Mouse (Mus musculus) heart, embryonic 11.5 days (tissue): Measurements from ENCODE around the gene Wdr91. TPM values are rescaled to one million over a fixed set of nuclear protein-coding genes. Genes with fewer than 3 reads are reported as not detected.

Experiments
- ATAC-seq: fragments of 200-750 bp; cut with Nextera tagmentation; replicated peaks from 2 replicates; pipeline ENCODE4 v1.8.0; 2017; ENCODE audit warnings: moderate library complexity; ENCODE audit not compliant: insufficient number of reproducible peaks, low FRiP score, low TSS enrichment
- H3K27ac ChIP-seq: fragments of 300-500 bp; sonication (generic); 2 replicates; pipeline ENCODE4 v1.5.1; 2014; ENCODE audit warnings: mild to moderate bottlenecking, low read depth, low read length
- H3K27me3 ChIP-seq: fragments of 300-500 bp; sonication (generic); 2 replicates; pipeline ENCODE4 v1.6.1; 2014; ENCODE audit warnings: mild to moderate bottlenecking, low read length, mixed read lengths; ENCODE audit not compliant: control insufficient read depth, insufficient read depth
- H3K36me3 ChIP-seq: fragments of 300-500 bp; sonication (generic); 2 replicates; pipeline ENCODE4 v1.6.1; 2014; ENCODE audit warnings: mild to moderate bottlenecking, low read length, moderate library complexity, mixed read lengths; ENCODE audit not compliant: control insufficient read depth, insufficient read depth
- H3K4me1 ChIP-seq: fragments of 300-500 bp; sonication (generic); 2 replicates; pipeline ENCODE4 v1.6.1; 2014; ENCODE audit warnings: low read length; ENCODE audit not compliant: control insufficient read depth, insufficient read depth
- H3K4me2 ChIP-seq: fragments of 300-500 bp; sonication (generic); 2 replicates; pipeline ENCODE4 v1.6.1; 2014; ENCODE audit warnings: mild to moderate bottlenecking, moderate library complexity
- H3K4me3 ChIP-seq: fragments of 300-500 bp; sonication (generic); 2 replicates; pipeline ENCODE4 v1.5.1; 2014; ENCODE audit warnings: low read depth, low read length
- H3K9ac ChIP-seq: fragments of 300-500 bp; sonication (generic); 2 replicates; pipeline ENCODE4 v1.6.1; 2014; ENCODE audit warnings: mild to moderate bottlenecking, low read depth, low read length, moderate library complexity
- H3K9me3 ChIP-seq: fragments of 300-500 bp; sonication (generic); replicated peaks from 2 replicates; pipeline ENCODE4 v1.6.1; 2016; ENCODE audit warnings: low read length; ENCODE audit not compliant: control insufficient read depth
- whole genome bisulfite sequencing: fragments of 180-500 bp; shearing (Covaris S2); extraction: QIAGEN DNeasy Blood & Tissue Kit; methylation state at CpG from one replicate; pipeline ENCODE4 v1.1.7; 2014; ENCODE audit not compliant: insufficient replicate concordance; 5-methylcytosine and 5-hydroxymethylcytosine counted together
- polyA plus RNA-seq: library from polyadenylated mRNA; unstranded; fragments of >200 nt; fragmentation: Nextera tagmentation; extraction: Ambion mirVana; gene quantifications from 2 replicates; pipeline ENCODE4 v1.2.1, GENCODE M21; 2014

The Wdr91 gene
- polyA plus RNA-seq: 12.4 and 13.0 TPM in 2 replicates

DNA sequence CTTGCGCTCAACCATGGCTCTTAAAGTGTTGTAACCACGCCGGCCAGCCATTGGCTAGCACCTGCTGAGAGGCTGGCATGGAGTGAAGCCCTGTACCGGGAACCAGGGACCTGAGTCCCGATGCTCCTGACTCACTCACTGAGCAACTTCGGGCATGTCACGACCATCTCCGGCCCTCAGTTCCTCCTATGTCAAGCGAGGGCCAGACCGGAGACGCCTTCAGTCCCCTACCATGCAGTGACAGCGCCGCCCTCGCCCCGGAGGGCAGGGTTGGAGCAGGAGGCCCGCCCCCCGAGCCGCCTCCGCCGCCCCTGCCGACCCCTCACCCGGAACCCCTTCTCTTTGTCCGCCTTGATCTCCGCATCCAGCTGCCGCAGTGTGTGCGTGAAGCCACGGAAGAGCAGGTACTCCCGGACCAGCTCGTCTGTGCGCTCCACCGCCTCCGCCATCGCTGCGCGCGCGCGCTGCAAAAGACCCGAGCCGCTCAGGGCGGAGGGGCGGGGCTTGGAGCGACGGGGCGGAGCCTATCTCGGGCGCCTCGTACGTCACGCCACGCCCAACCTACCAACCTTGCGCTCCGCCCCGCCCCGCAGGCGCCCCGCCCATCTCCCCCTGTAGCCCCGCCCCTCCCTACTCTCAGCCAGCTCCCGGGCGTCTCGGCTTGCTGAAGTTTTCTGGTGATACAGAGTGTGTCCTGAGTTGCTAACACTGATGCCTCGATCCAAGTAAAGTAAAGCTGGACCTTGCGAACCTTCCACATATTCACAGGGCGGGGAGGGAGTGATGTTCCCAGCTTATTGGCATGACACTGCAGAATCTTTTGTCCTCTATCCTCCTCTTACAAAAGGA lies at the start of gene Wdr91:
Gene Wdr91 (minus strand): TSS at position 506 of the 849 bp plus-strand sequence.
- H3K27me3 ChIP-seq: no peaks in the 10 kb centered on the region
- peaks cover 11% of the 10 kb centered on the region; the same call in 1 of the 2 replicates for H3K36me3 ChIP-seq
- peak; percentile 89 for ATAC-seq
- H3K4me3 ChIP-seq: peak within 1 kb of the TSS; percentile 88
- peak within 1 kb of the TSS; percentile 84 for H3K4me2 ChIP-seq
- peak within 1 kb of the TSS; percentile 84 for H3K9ac ChIP-seq
- WGBS: under 1% methylated on average over 61 of the region's 64 CpGs
- H3K27ac ChIP-seq: peak within 1 kb of the TSS; percentile 89
- H3K9me3 ChIP-seq: no peaks in the 10 kb centered on the region
- peaks cover 18% of the 10 kb centered on the region for H3K4me1 ChIP-seq

DNA sequence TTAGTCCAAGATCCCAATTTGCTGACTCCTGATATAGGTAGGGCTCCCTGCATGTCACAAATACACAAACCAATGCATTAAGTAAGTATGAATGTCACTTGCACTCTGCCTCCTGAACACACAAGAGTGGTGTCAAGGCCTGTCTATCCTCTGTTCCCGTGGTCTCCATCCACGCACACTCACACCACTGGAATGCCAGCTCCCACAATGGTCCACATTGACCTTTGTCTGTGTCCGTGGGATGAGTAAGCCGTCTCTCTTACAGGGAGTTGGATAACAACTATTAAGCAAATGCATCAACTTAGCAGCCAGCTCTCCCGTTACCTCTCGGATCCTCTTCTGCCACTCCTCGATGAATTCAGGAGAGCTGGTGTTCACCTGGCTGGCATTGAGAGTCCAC lies 48.5 kb upstream of the Wdr91 start:
- no peak for ATAC-seq
- 78% methylated on average over 7 of the region's 7 CpGs for WGBS
- Histone ChIP-seq H3K9ac (no peak overlapping the region), H3K9me3 (no peaks in the 10 kb centered on the region), H3K36me3 (no peaks in the 10 kb centered on the region), H3K4me2 (no peak overlapping the region), H3K4me1 (peaks cover 5% of the 10 kb centered on the region; the same call in 1 of the 2 replicates), H3K27me3 (no peaks in the 10 kb centered on the region), H3K4me3 (no peak overlapping the region), H3K27ac (no peak overlapping the region)

DNA sequence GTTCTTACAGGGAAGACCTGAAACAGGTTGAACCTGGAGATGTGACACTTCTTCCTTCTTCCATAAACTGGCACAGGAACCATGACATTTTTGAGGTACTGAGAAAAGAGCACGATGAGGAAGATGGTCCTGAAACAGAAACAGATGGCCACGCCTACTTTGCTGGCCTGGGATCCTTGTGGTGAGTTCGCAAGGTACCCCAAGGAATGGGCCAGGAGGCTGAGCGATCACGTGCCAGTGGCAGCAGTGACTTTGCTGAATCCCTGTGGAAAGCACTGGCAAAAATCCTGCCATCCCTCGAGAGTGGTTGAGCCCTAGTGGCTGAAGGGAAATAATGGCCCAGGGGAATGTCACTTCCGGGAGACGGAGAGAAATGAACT lies 45.2 kb upstream of the Wdr91 start:
- Histone ChIP-seq H3K27me3 (no peaks in the 10 kb centered on the region), H3K36me3 (no peaks in the 10 kb centered on the region), H3K27ac (no peak overlapping the region), H3K4me3 (no peak overlapping the region), H3K4me1 (peaks cover 5% of the 10 kb centered on the region; the same call in 1 of the 2 replicates), H3K4me2 (peak overlapping the region; percentile 59), H3K9ac (no peak overlapping the region), H3K9me3 (no peaks in the 10 kb centered on the region)
- WGBS: 31% methylated on average over 8 of the region's 8 CpGs
- no peak for ATAC-seq

- peak overlapping the region; percentile 29 for H3K4me3 ChIP-seq
- peak; percentile 60 for ATAC-seq
Observed at GRCm38 (mm10) chr6:34954926-34955861, 44.5 kb upstream of the Wdr91 start.

DNA sequence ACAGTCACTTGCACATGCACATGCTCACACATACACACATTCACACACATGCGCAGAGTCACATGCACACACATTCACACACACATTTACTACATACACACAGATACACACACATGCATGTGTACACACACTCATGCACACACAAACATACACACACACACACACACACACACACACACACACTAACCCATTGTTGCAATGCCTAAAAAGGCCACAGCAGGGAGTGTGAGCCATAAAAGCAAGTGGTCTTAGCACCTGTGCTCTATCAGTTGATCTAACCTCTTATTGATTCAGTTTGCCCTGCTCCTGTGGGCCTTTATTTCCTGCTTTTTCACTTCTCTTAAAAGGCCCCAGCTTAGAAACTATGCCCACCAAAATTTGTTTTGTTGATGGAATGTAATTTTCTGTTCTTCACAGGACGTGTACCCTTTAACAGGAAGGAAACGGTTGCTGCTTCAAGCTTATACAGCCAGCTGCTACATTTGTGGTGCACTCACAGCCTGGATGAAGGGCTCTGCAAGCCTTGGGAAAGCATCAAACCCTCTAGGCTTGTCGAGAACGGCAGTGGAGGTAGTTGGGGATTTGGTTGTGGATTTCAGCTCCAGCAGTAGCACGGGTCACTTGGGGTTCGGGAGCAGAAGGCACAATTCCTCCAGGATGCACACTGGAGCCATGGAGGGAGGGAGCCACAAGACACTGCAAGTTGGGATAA lies 41.4 kb upstream of the Wdr91 start:
- WGBS: 63% methylated on average over 7 of the region's 7 CpGs
- H3K27ac ChIP-seq: no peak overlapping the region
- H3K27me3 ChIP-seq: peaks cover 14% of the 10 kb centered on the region; the same call in 1 of the 2 replicates
- peaks cover 5% of the 10 kb centered on the region; the same call in 1 of the 2 replicates for H3K4me1 ChIP-seq
- no peak overlapping the region for H3K4me2 ChIP-seq
- H3K4me3 ChIP-seq: no peak overlapping the region
- H3K9me3 ChIP-seq: no peaks in the 10 kb centered on the region
- no peak for ATAC-seq
- no peak overlapping the region for H3K9ac ChIP-seq
- no peaks in the 10 kb centered on the region for H3K36me3 ChIP-seq

More at GRCm38 (mm10) chr6:34954926-34955861, 44.5 kb upstream of the Wdr91 start:
- Histone ChIP-seq H3K36me3 (no peaks in the 10 kb centered on the region), H3K4me2 (peak overlapping the region; percentile 59), H3K27me3 (no peaks in the 10 kb centered on the region), H3K9ac (peak overlapping the region; percentile 39; the same call in 1 of the 2 replicates), H3K27ac (no peak overlapping the region), H3K4me1 (peaks cover 5% of the 10 kb centered on the region; the same call in 1 of the 2 replicates), H3K9me3 (no peaks in the 10 kb centered on the region)
- 43% methylated on average over 18 of the region's 18 CpGs for WGBS

DNA sequence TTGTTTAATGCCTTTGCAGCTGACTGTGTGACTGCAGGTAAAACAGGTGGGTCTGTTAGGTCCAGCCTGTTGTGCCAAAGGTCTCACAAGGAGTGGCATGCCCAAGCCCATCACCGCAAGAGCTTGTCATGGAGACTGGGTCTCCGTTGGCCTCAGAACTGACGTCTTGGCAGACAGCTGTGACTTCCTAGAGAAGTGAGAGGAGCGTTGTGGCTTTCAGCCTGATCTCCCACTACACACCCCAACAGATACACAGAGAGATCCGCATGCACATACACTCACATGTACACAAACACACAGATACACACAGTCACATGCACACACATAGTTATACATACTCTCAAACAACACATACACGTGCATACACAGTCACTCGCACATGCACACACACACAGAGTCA lies 40.8 kb upstream of the Wdr91 start:
- Histone ChIP-seq H3K9ac (no peak overlapping the region), H3K4me2 (no peak overlapping the region), H3K9me3 (no peaks in the 10 kb centered on the region), H3K4me3 (no peak overlapping the region), H3K4me1 (peaks cover 5% of the 10 kb centered on the region; the same call in 1 of the 2 replicates), H3K36me3 (no peaks in the 10 kb centered on the region), H3K27ac (no peak overlapping the region), H3K27me3 (peaks cover 14% of the 10 kb centered on the region; the same call in 1 of the 2 replicates)
- 74% methylated on average over 7 of the region's 7 CpGs for WGBS
- ATAC-seq: no peak

- Histone ChIP-seq H3K27me3 (peaks cover 14% of the 10 kb centered on the region; the same call in 1 of the 2 replicates), H3K36me3 (no peaks in the 10 kb centered on the region), H3K9ac (no peak overlapping the region), H3K4me2 (peak overlapping the region; percentile 50), H3K27ac (no peak overlapping the region), H3K4me3 (0 out of 2 replicates have a peak overlapping the region, but pooled peaks have one; percentile 8), H3K4me1 (no peaks in the 10 kb centered on the region), H3K9me3 (no peaks in the 10 kb centered on the region)
- ATAC-seq: no peak
- 18% methylated on average over 11 of the region's 11 CpGs for WGBS
Observed at GRCm38 (mm10) chr6:34948461-34948860, 37.8 kb upstream of the Wdr91 start.
